Mouse (Mus musculus): ENCODE measurements around the gene Rsg1. TPM values are rescaled to one million over a fixed set of nuclear protein-coding genes. Genes with fewer than 3 reads are reported as not detected.

Gene Rsg1
- polyA plus RNA-seq, 1 experiment = 2.1 TPM

DNA sequence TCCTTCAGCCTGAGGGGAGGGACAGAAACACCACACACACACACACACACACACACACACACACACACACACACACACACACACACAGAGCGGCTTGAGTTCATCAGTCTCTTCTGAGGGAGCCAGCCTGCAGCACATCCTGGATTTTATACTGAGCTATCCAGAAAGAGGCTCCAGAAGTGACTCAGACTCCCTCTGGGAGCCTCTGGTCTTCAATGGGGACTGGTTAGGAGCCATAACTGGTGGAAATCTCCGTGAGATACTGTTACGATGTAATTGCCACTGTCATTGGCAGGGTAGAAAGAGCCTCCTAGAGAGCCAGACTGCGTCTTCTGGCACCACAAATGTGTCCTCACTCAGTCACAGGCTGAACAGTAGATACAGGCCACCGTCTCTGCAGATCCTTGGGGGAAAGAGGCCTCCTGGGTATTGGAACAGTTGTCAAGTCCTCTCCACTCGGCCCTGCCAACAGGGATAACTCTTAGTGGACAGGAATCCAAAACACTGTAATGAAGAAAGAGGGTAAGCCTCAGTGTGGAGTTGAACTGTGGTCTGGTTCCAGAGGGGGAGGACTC lies 21.9 kb downstream of the Rsg1 start:
- H3K4me3 ChIP-seq (ENCODE audit: insufficient read depth, low read length) = no peak overlapping the region
- H3K4me1 ChIP-seq (ENCODE audit: control insufficient read depth, insufficient read depth, low read length) = no peaks in the 10 kb centered on the region
- TF ChIP-seq CTCF (IDR thresholded peaks at IDR 0.05; ENCODE audit: borderline replicate concordance, insufficient read depth, low read length) (no peak), POLR2A (IDR thresholded peaks at IDR 0.05; ENCODE audit: low read depth, low read length) (no peak)

DNA sequence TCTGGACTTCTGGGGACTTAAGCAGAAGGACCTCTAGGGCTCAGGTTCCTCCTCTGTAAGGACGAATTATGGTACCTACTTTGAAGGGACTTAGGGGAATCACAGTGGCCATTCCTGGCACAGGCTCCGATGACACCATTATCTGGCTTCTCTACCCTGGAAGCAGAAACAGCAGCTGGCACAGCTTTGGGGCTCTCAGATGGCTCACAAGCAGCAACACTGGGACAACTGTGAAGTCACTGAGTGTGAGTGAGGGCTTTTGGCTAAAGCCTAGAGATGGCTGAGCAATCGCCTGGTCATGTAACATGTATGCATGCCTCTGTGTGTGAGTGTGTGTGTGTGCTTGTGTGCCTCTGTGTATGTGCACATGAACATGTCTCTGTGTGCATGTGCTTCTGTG lies 23.1 kb downstream of the Rsg1 start:
- no peaks in the 10 kb centered on the region for H3K4me1 ChIP-seq (ENCODE audit: control insufficient read depth, insufficient read depth, low read length)
- H3K4me3 ChIP-seq (ENCODE audit: insufficient read depth, low read length) = no peak overlapping the region
- H3K27ac ChIP-seq (ENCODE audit: insufficient read depth, low read length) = no peak overlapping the region
- TF ChIP-seq POLR2A (IDR thresholded peaks at IDR 0.05; ENCODE audit: low read depth, low read length) (no peak), CTCF (IDR thresholded peaks at IDR 0.05; ENCODE audit: borderline replicate concordance, insufficient read depth, low read length) (no peak)

More for the DNA sequence above, 21.9 kb downstream of the Rsg1 start:
- H3K27ac ChIP-seq (ENCODE audit: insufficient read depth, low read length) = no peak overlapping the region

DNA sequence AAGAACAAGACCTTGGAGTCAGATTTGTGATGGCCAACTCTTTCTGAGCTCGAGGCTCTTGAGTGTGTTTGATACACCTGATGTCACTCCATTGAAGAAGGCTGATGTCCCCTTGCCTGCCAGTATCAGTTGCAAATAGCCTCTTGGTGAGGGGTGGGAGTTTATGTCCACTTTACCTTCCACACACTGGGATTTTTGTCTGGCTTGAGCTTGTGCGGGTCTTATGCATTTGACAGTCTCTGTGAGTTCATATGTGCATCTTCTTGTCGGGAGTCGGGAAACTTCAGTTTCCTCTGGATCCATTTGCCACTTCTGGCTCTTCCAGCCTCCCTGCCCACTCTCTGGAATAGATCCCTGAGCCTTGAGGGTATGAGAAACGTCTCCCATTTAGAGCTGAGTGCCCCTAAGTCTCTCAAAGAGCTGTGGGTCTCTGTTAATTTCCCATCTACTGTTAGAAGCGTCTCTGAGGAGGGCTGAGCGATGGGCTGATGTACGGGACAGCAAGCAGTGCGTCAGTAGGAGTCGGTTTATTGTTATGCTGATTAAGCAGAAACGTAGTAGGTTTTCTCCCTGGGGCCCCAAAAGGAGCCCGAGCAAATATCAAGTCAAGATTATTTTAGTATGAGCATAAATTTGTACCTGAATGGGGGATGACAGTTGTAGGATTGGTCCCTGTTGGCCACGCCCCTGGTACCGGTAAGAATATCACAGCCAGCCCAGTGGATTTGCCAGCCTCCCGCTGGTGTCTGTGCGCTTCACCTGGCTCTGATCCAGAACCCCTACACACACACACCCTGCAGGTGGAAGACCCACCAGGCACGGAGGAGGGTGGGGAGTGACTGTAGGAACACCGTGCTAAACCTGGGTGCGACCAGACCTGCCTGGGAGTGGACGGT lies 25.0 kb downstream of the Rsg1 start:
- Histone ChIP-seq H3K4me3 (ENCODE audit: insufficient read depth, low read length) (peak overlapping the region; percentile 20), H3K27ac (ENCODE audit: insufficient read depth, low read length) (no peak overlapping the region), H3K4me1 (ENCODE audit: control insufficient read depth, insufficient read depth, low read length) (peaks cover 2% of the 10 kb centered on the region; the same call in 1 of the 2 replicates)
- TF ChIP-seq POLR2A (IDR thresholded peaks at IDR 0.05; ENCODE audit: low read depth, low read length) = no peak; the same call in 1 of the 2 replicates
- TF ChIP-seq CTCF (IDR thresholded peaks at IDR 0.05; ENCODE audit: borderline replicate concordance, insufficient read depth, low read length) = no peak

DNA sequence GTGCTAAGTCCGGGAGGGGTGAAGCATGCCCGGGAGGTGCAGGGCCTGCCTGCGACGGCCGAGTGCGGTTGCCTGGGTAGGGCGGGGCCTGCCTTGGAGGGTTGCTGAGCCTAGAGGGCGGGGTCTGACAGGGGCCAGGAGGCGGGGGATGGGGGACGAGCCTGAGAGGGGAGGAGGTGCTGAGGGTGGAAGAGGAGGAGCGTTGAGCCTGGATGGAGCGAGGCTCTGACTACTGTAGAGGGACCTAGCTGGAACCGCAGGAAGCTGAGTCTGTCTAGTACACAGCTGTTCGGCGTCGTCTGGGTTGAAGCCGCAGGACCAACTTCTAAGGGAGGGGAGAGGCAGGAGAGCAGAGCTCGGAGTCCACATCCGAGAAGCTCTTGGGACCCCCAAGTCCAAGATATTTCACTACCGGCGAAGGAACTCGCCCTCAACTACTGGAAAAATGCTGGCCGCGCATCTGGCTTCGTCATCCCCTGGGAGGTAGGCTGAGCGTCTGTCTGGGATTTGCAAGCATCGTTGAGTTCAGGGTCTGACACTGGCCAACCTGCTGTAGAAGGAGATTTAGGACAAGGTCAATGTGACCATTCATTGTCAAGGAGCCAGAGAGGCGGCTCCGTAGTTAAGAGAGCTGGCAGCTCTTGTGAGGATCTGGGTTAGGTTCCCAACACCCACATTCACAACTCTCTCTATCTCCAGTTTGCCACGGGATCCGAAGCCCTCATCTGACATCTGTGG lies 25.8 kb downstream of the Rsg1 start, which contains the start of gene Arhgef19:
Arhgef19 (plus strand) TSS at position 112 of the 738 bp plus-strand sequence.
- Histone ChIP-seq H3K4me3 (ENCODE audit: insufficient read depth, low read length) (peak within 1 kb of the TSS; percentile 44), H3K4me1 (ENCODE audit: control insufficient read depth, insufficient read depth, low read length) (peaks cover 2% of the 10 kb centered on the region; the same call in 1 of the 2 replicates), H3K27ac (ENCODE audit: insufficient read depth, low read length) (peak within 1 kb of the TSS; percentile 42; the same call in 1 of the 2 replicates)
- TF ChIP-seq CTCF (IDR thresholded peaks at IDR 0.05; ENCODE audit: borderline replicate concordance, insufficient read depth, low read length) (no peak), POLR2A (IDR thresholded peaks at IDR 0.05; ENCODE audit: low read depth, low read length) (peak; percentile 93)

DNA sequence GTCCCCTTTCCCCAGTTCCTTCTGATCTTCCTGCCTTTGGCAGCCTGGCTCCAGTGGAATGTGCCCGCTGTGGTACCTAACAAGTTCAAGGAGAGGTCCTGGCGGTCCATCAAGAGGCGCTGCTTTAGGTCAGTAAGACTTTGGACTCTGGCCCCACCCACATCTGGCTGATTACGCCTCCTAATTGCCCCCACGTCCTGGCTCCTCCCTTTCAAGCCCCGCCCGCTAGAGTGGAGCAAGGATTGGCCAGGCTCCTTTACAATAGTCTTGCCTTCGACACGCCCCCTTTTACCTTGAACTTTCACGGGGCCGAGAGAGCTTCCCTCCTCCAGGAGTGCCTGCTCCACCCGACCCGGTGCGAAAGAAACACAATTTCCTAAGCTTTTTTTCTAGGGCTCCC lies 26.9 kb downstream of the Rsg1 start:
- Histone ChIP-seq H3K4me1 (ENCODE audit: control insufficient read depth, insufficient read depth, low read length) (peaks cover 3% of the 10 kb centered on the region), H3K4me3 (ENCODE audit: insufficient read depth, low read length) (no peak overlapping the region), H3K27ac (ENCODE audit: insufficient read depth, low read length) (no peak overlapping the region)
- no peak for TF ChIP-seq POLR2A (IDR thresholded peaks at IDR 0.05; ENCODE audit: low read depth, low read length)
- no peak for TF ChIP-seq CTCF (IDR thresholded peaks at IDR 0.05; ENCODE audit: borderline replicate concordance, insufficient read depth, low read length)

DNA sequence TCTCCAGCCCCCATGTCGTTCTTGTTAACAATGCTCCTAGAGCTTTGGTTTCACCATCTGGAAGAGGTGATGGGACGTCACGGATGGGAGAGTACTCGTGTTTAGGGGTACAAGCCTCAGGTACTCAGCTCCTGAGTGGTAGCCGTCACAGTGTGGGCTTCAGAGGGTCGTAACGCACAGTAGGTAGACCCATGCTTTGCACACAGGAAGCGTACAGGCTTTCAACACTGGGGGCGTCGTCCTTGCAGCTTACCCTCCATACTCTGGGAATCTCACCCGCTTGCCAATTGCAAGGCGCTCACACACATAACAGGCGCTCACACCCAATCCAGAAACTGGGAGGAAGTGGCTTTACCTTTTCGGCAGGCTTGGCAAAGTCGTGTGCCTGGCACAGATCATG lies 28.1 kb downstream of the Rsg1 start:
- no peak overlapping the region for H3K27ac ChIP-seq (ENCODE audit: insufficient read depth, low read length)
- no peak overlapping the region for H3K4me3 ChIP-seq (ENCODE audit: insufficient read depth, low read length)
- TF ChIP-seq POLR2A (IDR thresholded peaks at IDR 0.05; ENCODE audit: low read depth, low read length) = no peak
- no peak for TF ChIP-seq CTCF (IDR thresholded peaks at IDR 0.05; ENCODE audit: borderline replicate concordance, insufficient read depth, low read length)
- H3K4me1 ChIP-seq (ENCODE audit: control insufficient read depth, insufficient read depth, low read length) = peaks cover 8% of the 10 kb centered on the region

DNA sequence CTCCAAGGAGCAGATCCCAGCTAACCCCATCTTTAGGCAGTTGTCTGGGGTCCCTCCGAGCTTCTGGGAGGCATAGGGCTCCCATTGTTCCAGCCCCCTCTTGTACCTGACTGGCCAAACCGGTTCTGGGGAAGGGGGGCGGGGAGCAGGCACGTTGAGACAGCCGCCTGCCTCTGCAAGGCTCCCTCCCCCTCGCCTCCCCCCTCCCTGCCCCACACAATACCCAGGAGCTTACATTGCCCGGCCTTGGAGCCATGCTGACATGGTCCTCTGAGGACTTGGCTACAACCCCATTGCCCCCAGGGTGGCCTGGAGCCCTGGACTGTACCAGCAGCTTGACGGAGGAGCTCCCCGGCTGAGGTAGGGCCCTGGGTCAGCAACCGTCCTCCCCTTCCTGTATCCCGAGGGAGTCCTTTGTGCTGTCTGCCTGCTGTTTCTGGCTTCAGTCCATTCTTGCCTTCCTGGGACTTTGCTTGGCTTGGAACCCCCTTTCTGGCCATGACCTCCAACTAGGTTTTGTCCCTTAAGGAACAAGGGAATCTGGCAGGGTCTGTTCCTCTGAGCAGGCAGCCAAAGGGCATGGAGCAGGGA lies 29.0 kb downstream of the Rsg1 start:
- Histone ChIP-seq H3K27ac (ENCODE audit: insufficient read depth, low read length) (no peak overlapping the region), H3K4me1 (ENCODE audit: control insufficient read depth, insufficient read depth, low read length) (peaks cover 13% of the 10 kb centered on the region), H3K4me3 (ENCODE audit: insufficient read depth, low read length) (no peak overlapping the region)
- TF ChIP-seq CTCF (IDR thresholded peaks at IDR 0.05; ENCODE audit: borderline replicate concordance, insufficient read depth, low read length) (no peak), POLR2A (IDR thresholded peaks at IDR 0.05; ENCODE audit: low read depth, low read length) (no peak)

DNA sequence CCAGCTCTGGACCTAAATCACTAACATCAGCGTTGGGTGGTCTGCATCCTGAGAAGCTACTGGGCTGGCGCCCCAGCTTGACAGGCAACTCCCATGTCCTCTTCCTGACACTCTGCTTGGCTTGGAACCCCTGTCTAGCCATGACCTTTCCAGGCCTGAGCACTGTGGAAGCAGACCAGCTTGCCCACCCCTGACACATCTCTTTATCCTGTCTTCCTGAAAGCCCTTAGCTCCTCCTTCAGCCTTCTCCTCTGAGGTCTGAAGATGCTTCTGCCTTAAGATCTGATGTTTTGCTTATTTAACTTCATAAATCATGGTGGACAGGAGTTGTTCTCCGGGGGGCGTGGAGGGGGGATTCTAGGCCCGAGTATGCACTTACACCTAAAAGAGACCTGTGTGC lies 29.9 kb downstream of the Rsg1 start:
- no peak for TF ChIP-seq POLR2A (IDR thresholded peaks at IDR 0.05; ENCODE audit: low read depth, low read length)
- no peak for TF ChIP-seq CTCF (IDR thresholded peaks at IDR 0.05; ENCODE audit: borderline replicate concordance, insufficient read depth, low read length)
- Histone ChIP-seq H3K4me3 (ENCODE audit: insufficient read depth, low read length) (no peak overlapping the region), H3K27ac (ENCODE audit: insufficient read depth, low read length) (no peak overlapping the region), H3K4me1 (ENCODE audit: control insufficient read depth, insufficient read depth, low read length) (peaks cover 13% of the 10 kb centered on the region)

DNA sequence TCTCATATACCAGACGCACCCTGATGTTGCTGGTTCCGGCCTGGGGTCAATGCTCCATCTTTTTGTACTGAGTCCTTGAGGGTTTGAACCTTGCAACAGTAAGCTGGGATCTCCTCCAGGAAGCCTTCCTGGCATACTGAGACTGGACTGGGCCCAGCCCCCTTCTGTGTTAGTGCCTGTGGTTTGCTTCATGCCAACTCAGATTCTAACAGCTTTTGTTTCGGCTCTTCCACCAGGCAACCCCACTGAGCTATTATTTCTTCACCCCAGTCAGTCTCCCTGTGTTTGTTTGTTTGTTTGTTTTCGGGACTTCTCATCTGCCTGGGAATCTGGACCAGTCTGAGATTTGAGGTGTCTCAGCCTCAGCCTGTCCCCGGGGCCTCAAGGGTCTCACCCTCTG lies 30.6 kb downstream of the Rsg1 start:
- Histone ChIP-seq H3K4me1 (ENCODE audit: control insufficient read depth, insufficient read depth, low read length) (peaks cover 13% of the 10 kb centered on the region), H3K27ac (ENCODE audit: insufficient read depth, low read length) (peak overlapping the region; percentile 90), H3K4me3 (ENCODE audit: insufficient read depth, low read length) (no peak overlapping the region)
- TF ChIP-seq CTCF (IDR thresholded peaks at IDR 0.05; ENCODE audit: borderline replicate concordance, insufficient read depth, low read length) = no peak
